Mouse (Mus musculus) hindbrain, embryonic 14.5 days (tissue): Measurements from ENCODE around the gene Lhfpl5. TPM values are rescaled to one million over a fixed set of nuclear protein-coding genes. Genes with fewer than 3 reads are reported as not detected.

Experiments
- ATAC-seq: fragments of 200-750 bp; cut with Nextera tagmentation; 2 replicates; pipeline ENCODE4 v1.8.0; 2017; ENCODE audit warnings: moderate number of reproducible peaks, mild to moderate bottlenecking, moderate TSS enrichment, moderate library complexity; ENCODE audit not compliant: low FRiP score
- DNase-seq: peaks from one replicate; pipeline ENCODE4 v3.0.0-alpha.2; 2015; ENCODE audit warnings: low spot score
- H3K27ac ChIP-seq: fragments of 300-500 bp; sonication (generic); 2 replicates; pipeline ENCODE4 v1.5.1; 2014; ENCODE audit warnings: mild to moderate bottlenecking, moderate library complexity
- H3K27me3 ChIP-seq: fragments of 300-500 bp; sonication (generic); 2 replicates; pipeline ENCODE4 v1.6.1; 2014; ENCODE audit warnings: mild to moderate bottlenecking, low read length, mixed read lengths; ENCODE audit not compliant: control insufficient read depth, insufficient read depth
- H3K36me3 ChIP-seq: fragments of 300-500 bp; sonication (generic); replicated peaks from 2 replicates; pipeline ENCODE4 v1.6.1; 2014; ENCODE audit not compliant: control insufficient read depth, insufficient read depth
- H3K4me1 ChIP-seq: fragments of 300-500 bp; sonication (generic); replicated peaks from 2 replicates; pipeline ENCODE4 v1.6.1; 2014; ENCODE audit warnings: antibody characterized with exemption, low read length, mixed read lengths; ENCODE audit not compliant: control insufficient read depth, insufficient read depth
- H3K4me2 ChIP-seq: fragments of 300-500 bp; sonication (generic); replicated peaks from 2 replicates; pipeline ENCODE4 v1.6.1; 2014; ENCODE audit warnings: mild to moderate bottlenecking, moderate library complexity
- H3K4me3 ChIP-seq: fragments of 300-500 bp; sonication (generic); replicated peaks from 2 replicates; pipeline ENCODE4 v1.5.1; 2014; ENCODE audit warnings: mild to moderate bottlenecking, low read length
- H3K9ac ChIP-seq: fragments of 300-500 bp; sonication (generic); 2 replicates; pipeline ENCODE4 v1.6.1; 2014
- H3K9me3 ChIP-seq: fragments of 300-500 bp; sonication (generic); 2 replicates; pipeline ENCODE4 v1.6.1; 2016; ENCODE audit warnings: low read length; ENCODE audit not compliant: control insufficient read depth
- WGBS: fragments of 180-500 bp; shearing (Covaris S2); extraction: QIAGEN DNeasy Blood & Tissue Kit; methylation state at CpG from one replicate; pipeline ENCODE4 v1.1.7; 2014; 5-methylcytosine and 5-hydroxymethylcytosine counted together
- polyA plus RNA-seq: library from polyadenylated mRNA; unstranded; fragments of >200 nt; fragmentation: Nextera tagmentation; extraction: Ambion mirVana; gene quantifications from 2 replicates; pipeline ENCODE4 v1.2.1, GENCODE M21; 2014

The Lhfpl5 gene
- polyA plus RNA-seq, 1 experiment from 2014 or later, result 13.5 TPM

DNA sequence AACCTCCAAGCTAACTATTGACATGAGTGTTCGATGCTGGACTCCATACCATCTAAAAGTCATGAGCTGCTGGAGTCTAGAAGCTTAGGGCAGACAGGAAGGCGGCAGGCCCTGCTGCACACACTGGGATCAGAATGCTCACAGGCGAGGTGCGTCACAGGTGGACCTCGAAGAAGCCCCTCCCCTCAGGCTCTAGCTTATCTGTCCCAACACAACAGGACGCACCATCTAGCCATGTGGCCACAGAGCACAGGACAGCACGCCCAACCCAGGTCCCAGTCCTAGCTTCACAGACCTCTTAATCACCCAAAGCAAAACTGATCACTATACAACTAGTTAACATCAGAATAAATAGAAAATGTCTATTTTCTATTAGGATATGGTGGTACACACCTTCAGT, 42.7 kb downstream of the Lhfpl5 start:
- ATAC-seq, result no peak
- Histone ChIP-seq H3K9me3 (no peaks in the 10 kb centered on the region), H3K4me1 (peaks cover 17% of the 10 kb centered on the region)

DNA sequence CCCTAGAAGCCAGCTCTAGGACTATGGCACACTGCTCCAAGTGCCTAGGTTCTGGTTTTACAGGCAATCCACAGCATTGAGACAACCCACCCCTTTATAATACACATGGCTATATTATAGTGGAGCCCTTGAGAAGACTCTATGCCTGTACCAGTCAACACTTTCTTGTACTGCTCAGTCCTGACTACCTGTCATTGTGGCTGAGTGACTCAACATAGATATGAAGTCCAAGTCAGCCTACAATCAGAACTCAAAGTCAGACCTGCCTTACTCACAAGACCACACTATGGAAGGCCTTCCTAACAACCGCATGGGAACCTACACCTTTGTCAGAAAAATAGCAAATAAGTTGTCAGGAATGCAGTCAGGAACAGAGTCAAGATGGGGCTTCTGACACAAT, 43.3 kb downstream of the Lhfpl5 start:
- 95% methylated on average over 1 of the region's 1 CpGs for WGBS
- Histone ChIP-seq H3K9me3 (no peaks in the 10 kb centered on the region), H3K9ac (no peak overlapping the region), H3K27me3 (no peaks in the 10 kb centered on the region), H3K27ac (no peak overlapping the region), H3K4me1 (peaks cover 17% of the 10 kb centered on the region), H3K4me3 (no peak overlapping the region), H3K36me3 (peaks cover 32% of the 10 kb centered on the region), H3K4me2 (no peak overlapping the region)
- no peak for DNase-seq
- no peak for ATAC-seq

More for the DNA sequence above, 42.7 kb downstream of the Lhfpl5 start:
- 90% methylated on average over 7 of the region's 7 CpGs for WGBS
- Histone ChIP-seq H3K36me3 (peaks cover 32% of the 10 kb centered on the region), H3K27ac (no peak overlapping the region), H3K4me3 (no peak overlapping the region), H3K9ac (no peak overlapping the region), H3K4me2 (no peak overlapping the region), H3K27me3 (no peaks in the 10 kb centered on the region)
- no peak for DNase-seq

DNA sequence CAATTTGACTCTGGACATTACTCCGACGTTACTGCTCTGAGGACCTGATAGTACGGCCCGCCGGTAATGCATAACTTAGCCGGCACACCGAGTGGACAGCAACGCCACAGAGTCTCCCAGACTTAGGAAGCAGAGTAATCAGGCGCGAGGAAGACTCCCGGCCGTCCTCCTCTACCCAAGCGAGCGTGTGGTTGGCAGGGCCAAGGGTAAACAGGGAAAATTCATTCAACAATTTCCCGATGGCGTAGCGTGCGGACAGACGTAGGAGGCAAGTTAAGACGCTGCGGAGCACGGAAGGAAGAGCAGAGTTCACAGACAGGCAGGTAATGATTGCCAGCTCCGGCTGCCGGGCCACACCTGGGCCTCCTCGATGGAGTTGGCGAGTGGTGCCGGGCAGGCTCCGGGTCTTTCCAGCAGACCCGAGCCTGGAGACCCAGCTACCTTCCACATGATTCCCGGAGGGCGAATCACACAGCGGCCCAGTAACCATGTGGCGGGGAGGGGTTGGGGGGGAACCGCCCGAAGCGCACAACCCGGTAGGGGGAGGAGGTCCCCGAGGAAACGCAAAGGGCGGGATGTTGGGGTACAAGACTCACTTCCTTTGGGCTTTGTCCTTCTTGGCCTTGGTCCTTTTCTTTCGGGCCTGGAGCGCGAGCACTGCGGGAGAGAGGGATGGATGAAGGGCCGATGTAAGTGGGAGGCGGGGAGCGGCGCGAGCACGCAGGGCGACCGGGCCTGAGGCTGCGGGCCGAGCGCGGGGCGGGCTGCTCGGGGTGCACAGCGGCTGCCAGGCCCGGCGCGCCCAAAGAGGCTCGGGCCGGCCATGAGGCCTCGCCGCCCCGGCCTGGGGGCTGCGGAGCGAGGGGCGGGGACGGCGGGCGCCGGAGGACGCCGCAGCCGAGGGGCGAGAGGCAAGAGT, 46.2 kb downstream of the Lhfpl5 start:
- Histone ChIP-seq H3K9me3 (no peaks in the 10 kb centered on the region), H3K27me3 (no peaks in the 10 kb centered on the region), H3K9ac (peak overlapping the region; percentile 98), H3K36me3 (peaks cover 19% of the 10 kb centered on the region), H3K4me1 (peaks cover 17% of the 10 kb centered on the region), H3K4me2 (peak overlapping the region; percentile 96), H3K27ac (peak overlapping the region; percentile 93), H3K4me3 (peak overlapping the region; percentile 95)
- DNase-seq (peak; percentile 65), ATAC-seq (peak; percentile 61)
- under 1% methylated on average over 67 of the region's 78 CpGs for WGBS

DNA sequence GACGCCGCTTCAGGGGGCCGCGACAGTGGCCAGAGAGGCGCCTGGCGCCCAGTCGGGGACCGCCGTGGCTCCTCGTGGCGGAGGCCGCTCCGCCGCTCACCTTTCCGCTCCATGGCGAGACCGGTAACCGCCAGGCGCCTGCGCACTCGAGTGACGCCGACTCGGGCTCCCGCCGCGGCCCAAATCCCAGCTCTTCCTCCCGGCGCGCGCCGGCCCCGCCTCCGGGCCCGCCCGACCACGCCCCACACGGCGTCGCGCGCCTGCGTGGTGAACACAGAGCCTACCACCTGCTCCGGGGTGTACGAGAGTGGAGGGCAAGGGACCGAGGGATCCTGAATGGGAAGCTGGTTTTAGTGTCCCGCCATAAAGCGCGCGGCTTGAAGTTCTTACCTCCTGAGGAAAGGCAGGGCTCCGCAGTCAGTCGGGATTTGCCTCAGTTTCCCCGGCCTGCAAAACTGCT, 46.9 kb downstream of the Lhfpl5 start, which contains the start of gene Srpk1:
Srpk1 (minus strand) TSS at position 410 of the 460 bp plus-strand sequence.
- peak; percentile 94 for DNase-seq
- under 1% methylated on average over 39 of the region's 53 CpGs for WGBS
- peak; percentile 96 for ATAC-seq
- Histone ChIP-seq H3K27me3 (no peaks in the 10 kb centered on the region), H3K4me3 (peak within 1 kb of the TSS; percentile 95), H3K9me3 (no peaks in the 10 kb centered on the region), H3K36me3 (peaks cover 19% of the 10 kb centered on the region), H3K9ac (peak within 1 kb of the TSS; percentile 98), H3K27ac (peak within 1 kb of the TSS; percentile 93), H3K4me1 (peaks cover 17% of the 10 kb centered on the region), H3K4me2 (peak within 1 kb of the TSS; percentile 96)

DNA sequence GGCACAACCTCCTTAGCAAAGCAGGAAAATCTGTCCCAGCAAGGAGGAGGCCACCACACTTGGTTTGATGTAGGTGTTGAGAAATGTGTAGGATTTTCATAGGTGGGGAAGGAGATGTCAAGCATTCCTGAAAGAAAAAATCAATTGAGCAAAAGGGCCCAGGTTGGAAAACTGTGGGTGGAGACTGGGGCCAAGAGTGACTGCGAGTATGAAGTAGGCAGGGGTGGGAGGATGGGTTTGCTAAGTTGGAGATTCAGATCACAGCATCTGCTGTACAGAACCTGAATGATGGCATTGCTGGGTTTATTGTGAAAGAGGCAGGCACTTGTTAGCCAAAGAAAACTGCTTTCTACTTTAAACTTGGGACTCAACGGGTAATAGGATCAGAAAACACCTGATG, 49.4 kb downstream of the Lhfpl5 start:
- ATAC-seq (no peak), DNase-seq (no peak)
- Histone ChIP-seq H3K27ac (no peak overlapping the region), H3K4me2 (no peak overlapping the region), H3K9me3 (no peaks in the 10 kb centered on the region), H3K36me3 (peaks cover 5% of the 10 kb centered on the region), H3K27me3 (no peaks in the 10 kb centered on the region), H3K9ac (no peak overlapping the region), H3K4me3 (no peak overlapping the region), H3K4me1 (peaks cover 16% of the 10 kb centered on the region)
- WGBS, result 86% methylated on average over 2 of the region's 2 CpGs

DNA sequence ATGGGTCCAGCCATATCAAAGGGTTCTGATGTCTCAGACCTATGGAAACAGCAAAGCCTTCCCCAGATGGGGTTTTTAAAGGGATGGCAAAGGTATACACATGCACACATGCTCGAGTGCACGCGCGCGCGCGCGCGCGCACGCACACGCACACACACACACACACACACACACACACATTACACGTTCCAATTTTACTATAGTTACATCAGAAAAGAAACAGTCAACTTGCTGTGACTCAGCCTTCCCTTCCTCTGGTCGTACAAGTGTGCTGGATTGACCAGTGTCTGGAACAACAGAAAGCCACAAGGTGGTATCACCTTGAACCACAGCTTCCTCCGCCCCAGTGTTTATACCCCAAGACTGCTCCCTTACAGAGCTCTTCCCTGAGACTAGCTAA, 49.9 kb downstream of the Lhfpl5 start:
- 0 out of 2 replicates have a peak, but pooled peaks cover under 1% of the 10 kb centered on the region for H3K36me3 ChIP-seq

DNA sequence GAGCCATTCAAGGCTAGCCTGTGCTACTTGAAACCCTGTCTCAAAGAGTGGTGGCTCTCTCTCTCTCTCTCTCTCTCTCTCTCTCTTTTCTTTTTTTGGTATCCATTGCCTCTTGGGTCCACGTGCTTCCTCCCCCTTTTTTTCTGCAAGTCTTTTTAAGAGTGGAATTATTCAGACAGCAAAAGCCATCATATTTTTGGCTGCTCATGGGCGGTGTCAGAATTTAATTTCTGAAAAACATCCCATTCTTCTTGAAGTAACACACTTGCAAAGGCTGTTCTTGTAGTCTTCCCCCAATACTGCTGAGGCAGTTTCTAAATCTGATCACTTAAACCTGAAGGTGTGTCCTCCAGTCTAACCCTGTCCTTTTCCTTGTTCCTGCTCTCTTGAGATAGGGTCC, 51.5 kb downstream of the Lhfpl5 start:
- no peak overlapping the region for H3K4me2 ChIP-seq
- H3K27ac ChIP-seq, result no peak overlapping the region
- H3K4me3 ChIP-seq, result no peak overlapping the region
- H3K36me3 ChIP-seq, result no peaks in the 10 kb centered on the region
- WGBS, result 89% methylated on average over 2 of the region's 2 CpGs
- DNase-seq (no peak), ATAC-seq (no peak)
- no peaks in the 10 kb centered on the region for H3K4me1 ChIP-seq
- H3K27me3 ChIP-seq, result no peaks in the 10 kb centered on the region
- H3K9me3 ChIP-seq, result no peaks in the 10 kb centered on the region
- no peak overlapping the region for H3K9ac ChIP-seq

More for the DNA sequence above, 49.9 kb downstream of the Lhfpl5 start:
- no peaks in the 10 kb centered on the region for H3K27me3 ChIP-seq
- H3K4me1 ChIP-seq, result peaks cover 11% of the 10 kb centered on the region
- no peak overlapping the region for H3K4me3 ChIP-seq
- no peak overlapping the region for H3K4me2 ChIP-seq
- no peak for DNase-seq
- H3K9ac ChIP-seq, result no peak overlapping the region
- WGBS, result 93% methylated on average over 15 of the region's 15 CpGs
- no peaks in the 10 kb centered on the region for H3K9me3 ChIP-seq
- H3K27ac ChIP-seq, result no peak overlapping the region
- no peak for ATAC-seq

DNA sequence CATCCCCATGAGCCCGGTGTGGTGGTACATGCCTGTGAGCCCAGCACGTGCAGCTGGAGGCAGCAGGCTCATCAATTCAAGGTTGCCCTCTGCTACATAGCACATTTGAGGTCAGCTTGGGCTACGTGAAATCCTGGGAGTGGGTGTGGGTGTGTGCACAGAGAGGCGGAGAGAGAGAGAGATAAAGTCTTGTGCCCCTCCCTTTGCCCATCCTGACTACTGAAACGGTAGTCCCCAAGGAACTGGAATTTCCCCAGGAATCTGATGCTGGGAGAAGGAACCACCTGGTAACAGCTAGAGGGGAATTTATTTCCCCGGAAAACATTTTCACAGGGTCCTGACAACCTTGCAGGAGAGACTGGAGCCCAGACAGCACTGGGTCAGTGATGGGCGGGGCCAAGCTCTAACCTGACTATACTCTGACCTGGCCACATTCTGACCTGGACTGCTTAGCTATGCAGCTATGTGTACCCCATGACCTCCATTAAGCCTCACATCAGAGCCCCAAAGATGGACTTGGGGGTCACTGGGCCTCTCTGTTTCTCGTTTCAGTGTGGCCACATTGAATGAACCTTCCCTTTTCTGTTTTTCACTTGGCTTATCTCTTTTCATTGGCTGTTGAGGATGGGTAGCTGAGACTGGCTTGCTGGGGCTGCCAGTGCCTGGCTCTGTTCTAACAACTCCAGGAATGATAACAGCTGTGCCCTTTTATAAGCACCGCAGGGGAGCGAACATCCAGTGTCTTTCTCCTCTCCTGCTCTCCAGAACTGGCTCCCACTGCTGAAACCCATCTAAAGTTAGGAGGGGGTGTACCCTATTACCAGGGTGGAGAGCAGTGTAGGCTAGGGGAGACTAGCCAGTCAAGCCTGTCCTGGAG, 53.0 kb downstream of the Lhfpl5 start:
- H3K9ac ChIP-seq, result no peak overlapping the region
- no peak overlapping the region for H3K27ac ChIP-seq
- ATAC-seq (no peak), DNase-seq (no peak)
- no peaks in the 10 kb centered on the region for H3K9me3 ChIP-seq
- H3K4me1 ChIP-seq, result no peaks in the 10 kb centered on the region
- H3K27me3 ChIP-seq, result no peaks in the 10 kb centered on the region
- no peak overlapping the region for H3K4me2 ChIP-seq
- H3K4me3 ChIP-seq, result no peak overlapping the region
- no peaks in the 10 kb centered on the region for H3K36me3 ChIP-seq
- 63% methylated on average over 10 of the region's 10 CpGs for WGBS

DNA sequence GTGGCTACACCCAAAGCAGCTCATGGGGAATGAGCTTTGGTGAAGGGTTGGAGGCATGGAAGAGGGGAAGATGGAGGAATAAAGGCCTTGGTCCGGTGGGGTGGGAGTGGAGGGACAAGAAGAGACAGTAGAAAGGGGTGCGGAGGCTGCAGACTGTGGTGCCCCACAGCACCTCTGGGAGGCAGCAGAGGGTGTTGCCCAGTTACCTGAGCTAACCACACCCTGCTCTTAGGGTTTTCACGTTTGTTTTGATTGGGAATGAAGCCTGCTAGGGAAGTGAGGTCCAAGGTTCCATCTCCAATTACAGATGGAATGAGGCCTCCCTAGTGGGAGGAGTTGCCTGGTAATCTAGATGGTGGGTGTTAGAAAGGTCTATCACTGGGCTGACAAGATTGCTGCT, 53.7 kb downstream of the Lhfpl5 start:
- DNase-seq (no peak), ATAC-seq (no peak)
- 56% methylated on average over 3 of the region's 3 CpGs for WGBS

More for the DNA sequence above, 53.7 kb downstream of the Lhfpl5 start:
- no peaks in the 10 kb centered on the region for H3K9me3 ChIP-seq
- no peaks in the 10 kb centered on the region for H3K4me1 ChIP-seq
- H3K27ac ChIP-seq, result no peak overlapping the region
- H3K4me2 ChIP-seq, result no peak overlapping the region
- H3K4me3 ChIP-seq, result no peak overlapping the region
- no peak overlapping the region for H3K9ac ChIP-seq
- no peaks in the 10 kb centered on the region for H3K36me3 ChIP-seq
- no peaks in the 10 kb centered on the region for H3K27me3 ChIP-seq
